ENCODE assay signal across 8 mouse cellular contexts in genomic region chr6:28396853-28397457, GRCm38 (mm10). TPM values are rescaled to one million over a fixed set of nuclear protein-coding genes. Genes with fewer than 3 reads are reported as not detected.
A peak's percentile ranks its signal among the peaks of the same experiment; 100 is the strongest.
DNase-seq lines count a peak whose midpoint lies in the region; ATAC-seq and TF ChIP-seq lines count a peak whose summit lies in the region.

No protein-coding gene starts in this region.

- H3K4me3 ChIP-seq in spleen, adult 2 months (ENCODE audit: extremely low read depth, insufficient read depth, insufficient read length): peak overlapping the region; percentile 49
- H3K4me3 ChIP-seq in hindbrain, embryonic 16.5 days (ENCODE audit: low read length): peak overlapping the region; percentile 56
- H3K4me3 ChIP-seq in midbrain, embryonic 13.5 days (replicated peaks): peak overlapping the region; percentile 40

- peak; percentile 69; the same call in 1 of the 2 replicates for ATAC-seq in hindbrain, embryonic 16.5 days
- ATAC-seq in midbrain, embryonic 13.5 days: peak; percentile 48

- TF ChIP-seq CTCF in spleen, adult 2 months (IDR thresholded peaks at IDR 0.05; ENCODE audit: extremely low read depth, insufficient read depth, insufficient read length, insufficient replicate concordance): no peak

- DNase-seq in cerebellum, postnatal 10 days: peak; percentile 39 to 51
- no peak for DNase-seq in cerebellum, adult 9-11 months
- no peak for DNase-seq in spleen, adult 2 months (ENCODE audit: low read depth in 1 of 2, low spot score in 2 of 2)
- DNase-seq in spleen, postnatal 36 days (ENCODE audit: low spot score in 2 of 2): no peak
- no peak for DNase-seq in adrenal gland, postnatal 25 days
- DNase-seq in spleen, adult 12 weeks (ENCODE audit: low spot score): no peak

- 3% methylated on average over 19 of the region's 19 CpGs for WGBS in spleen, adult 2 months
- WGBS in hindbrain, embryonic 16.5 days: 2% methylated on average over 19 of the region's 19 CpGs
- under 1% methylated on average over 19 of the region's 19 CpGs for WGBS in midbrain, embryonic 13.5 days

- H3K9ac ChIP-seq in hindbrain, embryonic 16.5 days (ENCODE audit: low read depth, low read length): peak overlapping the region; percentile 73
- peak overlapping the region; percentile 64 for H3K9ac ChIP-seq in midbrain, embryonic 13.5 days (replicated peaks)

- H3K27ac ChIP-seq in spleen, adult 2 months (ENCODE audit: insufficient read depth, low read length): no peak overlapping the region
- H3K27ac ChIP-seq in hindbrain, embryonic 16.5 days (ENCODE audit: low read depth, low read length): no peak overlapping the region
- peak overlapping the region; percentile 78 for H3K27ac ChIP-seq in midbrain, embryonic 13.5 days

- no peak for TF ChIP-seq POLR2A in spleen, adult 2 months (IDR thresholded peaks at IDR 0.05; ENCODE audit: low read depth, low read length)

- H3K4me1 ChIP-seq in spleen, adult 2 months (ENCODE audit: control insufficient read depth, insufficient read depth, insufficient read length): no peaks in the 10 kb centered on the region; the same call in 1 of the 2 replicates
- H3K4me1 ChIP-seq in hindbrain, embryonic 16.5 days (ENCODE audit: control insufficient read depth, insufficient read depth, low read depth, low read length): peaks cover 4% of the 10 kb centered on the region
- H3K4me1 ChIP-seq in midbrain, embryonic 13.5 days (replicated peaks): peaks cover 22% of the 10 kb centered on the region

- no peaks in the 10 kb centered on the region for H3K36me3 ChIP-seq in spleen, adult 2 months (ENCODE audit: control insufficient read depth, insufficient read depth, low read length)
- no peaks in the 10 kb centered on the region for H3K36me3 ChIP-seq in hindbrain, embryonic 16.5 days (ENCODE audit: control insufficient read depth, insufficient read depth, low read length)
- H3K36me3 ChIP-seq in midbrain, embryonic 13.5 days: no peaks in the 10 kb centered on the region

- H3K27me3 ChIP-seq in spleen, adult 2 months (ENCODE audit: control insufficient read depth, insufficient read depth, low read length): peaks cover 9% of the 10 kb centered on the region
- no peaks in the 10 kb centered on the region for H3K27me3 ChIP-seq in hindbrain, embryonic 16.5 days (replicated peaks; ENCODE audit: control insufficient read depth, insufficient read depth, low read length)
- peaks cover 39% of the 10 kb centered on the region for H3K27me3 ChIP-seq in midbrain, embryonic 13.5 days

- H3K4me2 ChIP-seq in hindbrain, embryonic 16.5 days (ENCODE audit: low read length): peak overlapping the region; percentile 94
- H3K4me2 ChIP-seq in midbrain, embryonic 13.5 days (replicated peaks): peak overlapping the region; percentile 57

- H3K9me3 ChIP-seq in hindbrain, embryonic 16.5 days (ENCODE audit: control insufficient read depth, low read length): peaks cover 3% of the 10 kb centered on the region; the same call in 1 of the 2 replicates
- no peaks in the 10 kb centered on the region for H3K9me3 ChIP-seq in midbrain, embryonic 13.5 days

RNA-seq across cellular contexts. Expression of gene Zfp800, which starts 0.8 kb away (rescaled TPM):
- polyA plus RNA-seq in spleen, adult 2 months (2012; rRNA removed): 4.6 and 6.6 TPM in 2 replicates
- 15.0 and 18.2 TPM in 2 replicates for polyA plus RNA-seq in hindbrain, embryonic 16.5 days (2015; fragmentation: Nextera tagmentation; extraction: Ambion mirVana)
- 24.1 and 28.6 TPM in 2 replicates for polyA plus RNA-seq in midbrain, embryonic 13.5 days (2015; fragmentation: Nextera tagmentation; extraction: Ambion mirVana)
- total RNA-seq in adrenal gland, postnatal 25 days (2021): 25.5 and 29.3 TPM in 2 replicates

RNA-seq across cellular contexts. Expression of gene Arf5, which starts 26.4 kb away (rescaled TPM):
- 284 and 447 TPM in 2 replicates for polyA plus RNA-seq in spleen, adult 2 months (2012; rRNA removed)
- polyA plus RNA-seq in hindbrain, embryonic 16.5 days (2015; fragmentation: Nextera tagmentation; extraction: Ambion mirVana): 450 and 472 TPM in 2 replicates
- polyA plus RNA-seq in midbrain, embryonic 13.5 days (2015; fragmentation: Nextera tagmentation; extraction: Ambion mirVana): 357 and 363 TPM in 2 replicates
- total RNA-seq in adrenal gland, postnatal 25 days (2021): 156 and 169 TPM in 2 replicates

RNA-seq across cellular contexts. Expression of gene Fscn3, which starts 30.6 kb away (rescaled TPM):
- not detected in 2 replicates for polyA plus RNA-seq in spleen, adult 2 months (2012; rRNA removed)
- polyA plus RNA-seq in hindbrain, embryonic 16.5 days (2015; fragmentation: Nextera tagmentation; extraction: Ambion mirVana): not detected in 2 replicates
- polyA plus RNA-seq in midbrain, embryonic 13.5 days (2015; fragmentation: Nextera tagmentation; extraction: Ambion mirVana): 0.16 TPM in 1 of 2 replicates, not detected in the other
- total RNA-seq in adrenal gland, postnatal 25 days (2021): not detected in 2 replicates

RNA-seq across cellular contexts. Expression of gene Gcc1, which starts 31.2 kb away (rescaled TPM):
- polyA plus RNA-seq in spleen, adult 2 months (2012; rRNA removed): 5.1 and 5.4 TPM in 2 replicates
- polyA plus RNA-seq in hindbrain, embryonic 16.5 days (2015; fragmentation: Nextera tagmentation; extraction: Ambion mirVana): 10.4 and 12.6 TPM in 2 replicates
- polyA plus RNA-seq in midbrain, embryonic 13.5 days (2015; fragmentation: Nextera tagmentation; extraction: Ambion mirVana): 13.2 and 14.2 TPM in 2 replicates
- total RNA-seq in adrenal gland, postnatal 25 days (2021): 15.7 and 16.5 TPM in 2 replicates

RNA-seq across cellular contexts. Expression of gene Pax4, which starts 52.2 kb away (rescaled TPM):
- polyA plus RNA-seq in spleen, adult 2 months (2012; rRNA removed): not detected in 2 replicates
- polyA plus RNA-seq in hindbrain, embryonic 16.5 days (2015; fragmentation: Nextera tagmentation; extraction: Ambion mirVana): 0.29 TPM in 1 of 2 replicates, not detected in the other
- polyA plus RNA-seq in midbrain, embryonic 13.5 days (2015; fragmentation: Nextera tagmentation; extraction: Ambion mirVana): not detected in 2 replicates
- total RNA-seq in adrenal gland, postnatal 25 days (2021): not detected in 2 replicates

Comparison
In these comparisons a context has a peak if more than half of its experiments do, and no peak if none do; other contexts are left out.
1. DNase-seq: peak in cerebellum, postnatal 10 days (2 of 2); none in cerebellum, adult 9-11 months (single experiment), spleen, adult 2 months (0 of 2), spleen, postnatal 36 days (0 of 2), adrenal gland, postnatal 25 days (single experiment) and spleen, adult 12 weeks (single experiment).
2. Peak in every context shown above with its lines, with median percentiles within 50 percentile points of each other: H3K4me3 ChIP-seq.